Mouse (Mus musculus) B cell, adult 67 days (primary cell): Measurements from ENCODE around the gene Atp6v0a4. TPM values are rescaled to one million over a fixed set of nuclear protein-coding genes. Genes with fewer than 3 reads are reported as not detected.

Source experiments
- total RNA-seq, 2 experiments: library from RNA; stranded (reverse); gene quantifications; 4 replicates each; pipeline ENCODE4 v1.2.4; 2023

Gene Atp6v0a4
- 1 to 10 TPM; 1.5 to 2.3 TPM for total RNA-seq

GRCm38 (mm10) chr6:38124207-38124835, at the start of gene Atp6v0a4:
Gene Atp6v0a4 (minus strand): TSS chr6:38124586.

DNA sequence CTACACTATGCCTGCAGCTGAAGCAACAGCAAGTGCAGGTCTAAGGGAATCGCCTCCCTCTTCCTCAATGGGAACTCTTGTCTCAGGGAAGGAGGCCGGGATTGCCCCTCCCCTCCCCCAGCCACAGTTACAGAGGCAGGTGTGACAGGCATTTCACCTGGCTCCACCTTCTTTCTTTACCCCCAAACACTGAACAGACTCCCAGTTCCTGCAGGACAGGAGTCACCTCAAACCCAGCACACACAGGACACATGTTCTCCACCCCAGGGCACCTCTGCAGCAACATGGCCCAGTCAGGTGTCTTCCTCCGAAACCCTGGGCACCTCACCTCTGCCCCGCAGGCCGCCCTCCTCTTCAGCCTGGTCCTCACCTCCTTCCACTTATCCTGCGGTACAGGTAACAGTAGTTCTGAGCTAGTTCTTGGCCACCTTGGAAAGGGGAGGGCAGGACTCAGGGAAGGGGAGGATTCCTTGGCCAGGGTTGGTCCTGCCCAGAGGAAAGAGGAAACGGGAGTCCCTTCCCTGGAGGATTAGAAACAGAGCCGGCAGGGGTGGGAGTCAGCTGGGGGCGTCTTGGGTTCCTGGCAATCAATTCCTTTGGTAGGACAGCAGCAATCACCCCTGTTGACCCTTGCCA, 15.1 kb downstream of the Atp6v0a4 start, which contains the start of gene Tmem213:
Gene Tmem213 (plus strand): TSS at position 96 of the 636 bp plus-strand sequence.

GRCm38 (mm10) chr6:38046838-38047237, 77.5 kb downstream of the Atp6v0a4 start, which contains the start of gene Svopl:
Gene Svopl (minus strand): TSS chr6:38046996.

Other genes with a start within 250 kb of the Atp6v0a4 start
- gene Svopl, start 77.6 kb downstream of the Atp6v0a4 start, total RNA-seq, result under 1 TPM; 0.29 to 0.36 TPM
- not detected for gene Tmem213, start 15.3 kb downstream of the Atp6v0a4 start, total RNA-seq
- gene D630045J12Rik, start 129.4 kb upstream of the Atp6v0a4 start, total RNA-seq, result under 1 TPM; 0.09 to 0.23 TPM
- gene Zc3hav1l, start 174.7 kb upstream of the Atp6v0a4 start, total RNA-seq, result 1 to 10 TPM; 2.3 to 2.6 TPM
- 100 to 1,000 TPM; 168 to 169 TPM for gene Zc3hav1, start 230.0 kb upstream of the Atp6v0a4 start, total RNA-seq